Mouse (Mus musculus) midbrain, embryonic 14.5 days (tissue): ENCODE results near the gene Vgll4. TPM values are rescaled to one million over a fixed set of nuclear protein-coding genes. Genes with fewer than 3 reads are reported as not detected.

Source experiments
- ATAC-seq: fragments of 200-750 bp; cut with Nextera tagmentation; 2 replicates; pipeline ENCODE4 v1.8.0; 2017; ENCODE audit warnings: moderate number of reproducible peaks, moderate library complexity; ENCODE audit not compliant: low FRiP score, low TSS enrichment
- DNase-seq: peaks from one replicate; pipeline ENCODE4 v3.0.0-alpha.2; 2015
- H3K27ac ChIP-seq: fragments of 300-500 bp; sonication (generic); replicated peaks from 2 replicates; pipeline ENCODE4 v1.5.1; 2014; ENCODE audit warnings: mild to moderate bottlenecking, low read depth, low read length, moderate library complexity
- H3K27me3 ChIP-seq: fragments of 300-500 bp; sonication (generic); 2 replicates; pipeline ENCODE4 v1.6.1; 2014; ENCODE audit warnings: low read length, control low read depth, mixed read lengths; ENCODE audit not compliant: control insufficient read depth, insufficient read depth
- H3K36me3 ChIP-seq: fragments of 300-500 bp; sonication (generic); 2 replicates; pipeline ENCODE4 v1.6.1; 2014; ENCODE audit warnings: low read length, control low read depth; ENCODE audit not compliant: control insufficient read depth, insufficient read depth
- H3K4me1 ChIP-seq: fragments of 300-500 bp; sonication (generic); 2 replicates; pipeline ENCODE4 v1.6.1; 2014; ENCODE audit warnings: mild to moderate bottlenecking, antibody characterized with exemption, low read length, control low read depth; ENCODE audit not compliant: control insufficient read depth, insufficient read depth
- H3K4me2 ChIP-seq: fragments of 300-500 bp; sonication (generic); 2 replicates; pipeline ENCODE4 v1.6.1; 2014; ENCODE audit warnings: mild to moderate bottlenecking, low read length, moderate library complexity
- H3K4me3 ChIP-seq: fragments of 300-500 bp; sonication (generic); replicated peaks from 2 replicates; pipeline ENCODE4 v1.5.1; 2014; ENCODE audit warnings: low read depth, low read length
- H3K9ac ChIP-seq: fragments of 300-500 bp; sonication (generic); replicated peaks from 2 replicates; pipeline ENCODE4 v1.6.1; 2014; ENCODE audit warnings: mild to moderate bottlenecking, low read length, moderate library complexity
- H3K9me3 ChIP-seq: fragments of 300-500 bp; sonication (generic); 2 replicates; pipeline ENCODE4 v1.6.1; 2016; ENCODE audit warnings: low read length, control low read depth, mixed read lengths; ENCODE audit not compliant: control insufficient read depth
- WGBS: fragments of 180-500 bp; shearing (Covaris S2); extraction: QIAGEN DNeasy Blood & Tissue Kit; methylation state at CpG from one replicate; pipeline ENCODE4 v1.1.7; 2014; 5-methylcytosine and 5-hydroxymethylcytosine counted together
- polyA plus RNA-seq: library from polyadenylated mRNA; unstranded; fragments of >200 nt; fragmentation: Nextera tagmentation; extraction: Ambion mirVana; gene quantifications from 2 replicates; pipeline ENCODE4 v1.2.1, GENCODE M21; 2014

Gene Vgll4
- polyA plus RNA-seq, 1 experiment from 2014 or later: 42.8 TPM

- Histone ChIP-seq H3K4me2 (no peak overlapping the region), H3K4me3 (no peak overlapping the region), H3K27me3 (no peaks in the 10 kb centered on the region), H3K27ac (peak overlapping the region; percentile 33), H3K36me3 (no peaks in the 10 kb centered on the region), H3K4me1 (peaks cover 10% of the 10 kb centered on the region), H3K9ac (no peak overlapping the region), H3K9me3 (no peaks in the 10 kb centered on the region)
- peak; percentile 41; the same call in 1 of the 2 replicates for ATAC-seq
- DNase-seq: peak; percentile 50
- WGBS: 24% methylated on average over 4 of the region's 4 CpGs
These were observed 123.5 kb downstream of the Vgll4 start for GRCm38 (mm10) chr6:114846153-114846772.

- WGBS: 90% methylated on average over 2 of the region's 2 CpGs
- Histone ChIP-seq H3K36me3 (no peaks in the 10 kb centered on the region), H3K9ac (no peak overlapping the region), H3K27me3 (no peaks in the 10 kb centered on the region), H3K27ac (no peak overlapping the region), H3K4me1 (peaks cover 13% of the 10 kb centered on the region), H3K4me2 (no peak overlapping the region), H3K9me3 (no peaks in the 10 kb centered on the region), H3K4me3 (no peak overlapping the region)
- ATAC-seq (no peak), DNase-seq (no peak)
These were observed 126.9 kb downstream of the Vgll4 start for GRCm38 (mm10) chr6:114842863-114843262.

DNA sequence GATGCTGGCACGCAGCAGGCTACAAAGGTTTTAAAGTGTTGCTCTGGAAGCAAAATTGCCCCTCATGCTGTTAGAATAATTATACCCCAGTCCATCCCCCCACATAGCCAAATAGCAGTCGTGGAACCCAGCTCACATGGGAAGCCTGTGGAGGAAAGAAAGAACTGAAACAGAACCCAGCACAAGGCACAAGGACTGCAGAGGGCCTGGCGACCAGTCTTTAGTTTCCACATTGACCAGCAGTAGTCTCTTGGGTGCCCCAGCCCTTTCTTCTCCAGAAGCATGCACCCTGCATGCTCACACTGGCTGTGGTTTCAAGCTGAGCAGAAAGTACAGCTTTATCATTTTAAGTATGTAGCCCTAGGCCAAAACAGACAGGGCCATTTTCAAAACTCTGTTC is 127.7 kb downstream of the Vgll4 start:
- WGBS: 81% methylated on average over 3 of the region's 3 CpGs
- ATAC-seq (no peak), DNase-seq (no peak)
- Histone ChIP-seq H3K36me3 (no peaks in the 10 kb centered on the region), H3K27me3 (no peaks in the 10 kb centered on the region), H3K4me1 (peaks cover 13% of the 10 kb centered on the region), H3K9ac (no peak overlapping the region), H3K4me3 (no peak overlapping the region), H3K4me2 (no peak overlapping the region), H3K27ac (no peak overlapping the region), H3K9me3 (no peaks in the 10 kb centered on the region)

DNA sequence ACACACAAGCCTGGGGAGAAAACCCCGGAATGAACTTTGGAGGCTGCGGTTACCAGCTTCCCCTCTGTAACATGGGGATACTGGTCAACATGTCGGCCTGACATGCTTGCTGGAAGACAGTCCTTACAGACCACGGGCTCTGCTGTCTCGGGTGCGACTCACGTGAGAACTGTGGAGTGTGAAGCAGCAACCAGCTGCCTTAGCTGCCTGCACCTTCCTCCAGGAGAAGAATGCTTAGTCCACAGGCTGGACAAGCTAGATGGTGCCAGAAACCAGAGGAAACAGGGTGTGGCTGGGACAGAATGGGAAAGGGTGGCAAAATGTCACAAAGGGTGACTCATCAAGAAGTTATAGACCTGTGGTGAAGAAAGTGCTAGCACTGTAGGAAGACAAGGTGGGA is 129.8 kb downstream of the Vgll4 start:
- no peak overlapping the region for H3K9ac ChIP-seq
- ATAC-seq (no peak), DNase-seq (no peak)
- 0 out of 2 replicates have a peak, but pooled peaks cover 7% of the 10 kb centered on the region for H3K4me1 ChIP-seq
- WGBS: 93% methylated on average over 7 of the region's 7 CpGs
- H3K36me3 ChIP-seq: no peaks in the 10 kb centered on the region
- no peaks in the 10 kb centered on the region for H3K9me3 ChIP-seq
- no peaks in the 10 kb centered on the region for H3K27me3 ChIP-seq
- H3K4me3 ChIP-seq: no peak overlapping the region
- H3K27ac ChIP-seq: no peak overlapping the region
- H3K4me2 ChIP-seq: no peak overlapping the region

DNA sequence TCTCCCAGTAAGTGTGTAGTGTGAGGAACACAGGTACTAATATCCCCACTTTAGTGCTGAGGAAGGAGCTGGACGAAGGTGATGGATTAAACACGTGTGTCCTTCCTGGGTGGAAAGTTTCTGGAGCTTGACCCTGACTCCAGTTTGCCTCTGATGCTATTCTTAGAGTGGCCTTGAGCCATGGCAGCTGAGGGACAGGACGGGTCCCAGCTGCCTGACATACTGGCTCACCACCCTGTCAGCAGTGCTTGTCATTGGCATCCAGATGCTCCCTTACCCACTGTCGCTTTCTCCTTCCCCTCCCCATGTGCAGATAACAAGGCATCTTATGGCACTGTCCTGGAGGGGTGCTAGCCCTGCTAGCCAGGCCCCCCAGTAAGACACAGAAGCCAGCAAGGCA is 130.9 kb downstream of the Vgll4 start:
- 0 out of 2 replicates have a peak, but pooled peaks cover 7% of the 10 kb centered on the region for H3K4me1 ChIP-seq
- WGBS: 90% methylated on average over 4 of the region's 4 CpGs

GRCm38 (mm10) chr6:114836433-114836832 is 133.4 kb downstream of the Vgll4 start:
- ATAC-seq: no peak
- Histone ChIP-seq H3K9me3 (no peaks in the 10 kb centered on the region), H3K9ac (no peak overlapping the region), H3K27ac (no peak overlapping the region), H3K4me2 (no peak overlapping the region), H3K4me1 (0 out of 2 replicates have a peak, but pooled peaks cover 6% of the 10 kb centered on the region), H3K36me3 (no peaks in the 10 kb centered on the region), H3K27me3 (no peaks in the 10 kb centered on the region), H3K4me3 (no peak overlapping the region)
- DNase-seq: no peak
- WGBS: 80% methylated on average over 3 of the region's 3 CpGs

More for the DNA sequence above, 130.9 kb downstream of the Vgll4 start:
- H3K4me2 ChIP-seq: no peak overlapping the region
- ATAC-seq: no peak
- no peaks in the 10 kb centered on the region for H3K9me3 ChIP-seq
- H3K36me3 ChIP-seq: no peaks in the 10 kb centered on the region
- H3K4me3 ChIP-seq: no peak overlapping the region
- no peak overlapping the region for H3K9ac ChIP-seq
- H3K27ac ChIP-seq: no peak overlapping the region
- H3K27me3 ChIP-seq: no peaks in the 10 kb centered on the region
- DNase-seq: no peak

GRCm38 (mm10) chr6:114835752-114836151 is 134.0 kb downstream of the Vgll4 start:
- no peak overlapping the region for H3K4me3 ChIP-seq
- ATAC-seq: no peak
- H3K4me1 ChIP-seq: no peaks in the 10 kb centered on the region
- no peak overlapping the region for H3K27ac ChIP-seq
- no peak for DNase-seq
- 93% methylated on average over 1 of the region's 1 CpGs for WGBS
- no peaks in the 10 kb centered on the region for H3K9me3 ChIP-seq
- H3K9ac ChIP-seq: no peak overlapping the region
- no peaks in the 10 kb centered on the region for H3K27me3 ChIP-seq
- H3K36me3 ChIP-seq: no peaks in the 10 kb centered on the region
- H3K4me2 ChIP-seq: no peak overlapping the region

DNA sequence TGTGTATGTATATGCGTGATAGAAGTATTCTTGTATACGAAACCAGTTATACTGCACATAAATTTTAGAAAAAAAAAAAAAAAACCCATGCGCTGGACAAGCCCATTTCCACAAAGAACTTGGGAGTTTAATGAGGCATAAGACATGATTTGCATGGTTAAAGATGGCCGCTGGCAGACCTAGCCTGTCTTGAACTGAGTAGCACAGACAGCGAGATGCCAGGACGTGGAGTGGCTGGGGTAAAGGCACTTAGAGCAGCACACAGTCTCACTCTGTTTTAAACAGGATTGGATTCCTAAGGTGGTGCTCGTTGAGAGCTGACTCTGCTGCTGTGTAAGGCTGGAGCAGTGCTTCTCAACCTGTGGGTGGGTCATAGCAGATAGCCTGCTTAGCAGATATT is 134.4 kb downstream of the Vgll4 start:
- no peak overlapping the region for H3K4me2 ChIP-seq
- DNase-seq: no peak

GRCm38 (mm10) chr6:114833791-114834346 is 135.9 kb downstream of the Vgll4 start:
- Histone ChIP-seq H3K4me2 (no peak overlapping the region), H3K27me3 (no peaks in the 10 kb centered on the region), H3K27ac (no peak overlapping the region), H3K4me1 (no peaks in the 10 kb centered on the region), H3K4me3 (no peak overlapping the region), H3K9me3 (no peaks in the 10 kb centered on the region), H3K9ac (no peak overlapping the region), H3K36me3 (no peaks in the 10 kb centered on the region)
- 88% methylated on average over 4 of the region's 4 CpGs for WGBS
- DNase-seq: no peak
- no peak for ATAC-seq

More for the DNA sequence above, 134.4 kb downstream of the Vgll4 start:
- no peak overlapping the region for H3K4me3 ChIP-seq
- ATAC-seq: no peak
- no peaks in the 10 kb centered on the region for H3K4me1 ChIP-seq
- no peaks in the 10 kb centered on the region for H3K36me3 ChIP-seq
- WGBS: 91% methylated on average over 7 of the region's 7 CpGs
- no peaks in the 10 kb centered on the region for H3K9me3 ChIP-seq
- no peaks in the 10 kb centered on the region for H3K27me3 ChIP-seq
- no peak overlapping the region for H3K27ac ChIP-seq
- H3K9ac ChIP-seq: no peak overlapping the region
